Mouse (Mus musculus): Measurements from ENCODE around the gene BC005537. TPM values are rescaled to one million over a fixed set of nuclear protein-coding genes. Genes with fewer than 3 reads are reported as not detected.

BC005537 gene
- polyA plus RNA-seq, 1 experiment from 2014 or later: 9.4 TPM

GRCm38 (mm10) chr13:24859115-24859514 lies 57.7 kb downstream of the BC005537 start:
- peaks cover 24% of the 10 kb centered on the region for H3K4me1 ChIP-seq (ENCODE audit: control insufficient read depth, insufficient read depth, low read length)
- H3K9ac ChIP-seq (ENCODE audit: low read depth, low read length): no peak overlapping the region
- no peaks in the 10 kb centered on the region for H3K9me3 ChIP-seq (ENCODE audit: control insufficient read depth, low read length)
- no peak overlapping the region for H3K4me3 ChIP-seq (ENCODE audit: low read length)
- peak; percentile 64 for ATAC-seq
- no peaks in the 10 kb centered on the region for H3K27me3 ChIP-seq (replicated peaks; ENCODE audit: control insufficient read depth, insufficient read depth, low read length)
- H3K36me3 ChIP-seq (ENCODE audit: control insufficient read depth, insufficient read depth, low read length): no peaks in the 10 kb centered on the region
- H3K4me2 ChIP-seq (ENCODE audit: low read depth, low read length): no peak overlapping the region
- no peak overlapping the region for H3K27ac ChIP-seq (ENCODE audit: low read length)

- peak overlapping the region; percentile 73 for H3K27ac ChIP-seq (ENCODE audit: low read length)
- H3K9ac ChIP-seq (ENCODE audit: low read depth, low read length): no peak overlapping the region
- 65% methylated on average over 12 of the region's 12 CpGs for WGBS
- H3K9me3 ChIP-seq (ENCODE audit: control insufficient read depth, low read length): no peaks in the 10 kb centered on the region
- no peaks in the 10 kb centered on the region for H3K27me3 ChIP-seq (replicated peaks; ENCODE audit: control insufficient read depth, insufficient read depth, low read length)
- H3K4me2 ChIP-seq (ENCODE audit: low read depth, low read length): no peak overlapping the region
- no peak overlapping the region for H3K4me3 ChIP-seq (ENCODE audit: low read length)
- H3K36me3 ChIP-seq (ENCODE audit: control insufficient read depth, insufficient read depth, low read length): no peaks in the 10 kb centered on the region
- peaks cover 24% of the 10 kb centered on the region for H3K4me1 ChIP-seq (ENCODE audit: control insufficient read depth, insufficient read depth, low read length)
- ATAC-seq: peak; percentile 55
These were observed 59.6 kb downstream of the BC005537 start for GRCm38 (mm10) chr13:24861084-24861483.

GRCm38 (mm10) chr13:24862021-24862420 lies 60.6 kb downstream of the BC005537 start:
- Histone ChIP-seq H3K4me3 (ENCODE audit: low read length) (no peak overlapping the region), H3K27ac (ENCODE audit: low read length) (no peak overlapping the region), H3K4me2 (ENCODE audit: low read depth, low read length) (no peak overlapping the region), H3K27me3 (replicated peaks; ENCODE audit: control insufficient read depth, insufficient read depth, low read length) (no peaks in the 10 kb centered on the region), H3K36me3 (ENCODE audit: control insufficient read depth, insufficient read depth, low read length) (no peaks in the 10 kb centered on the region), H3K4me1 (ENCODE audit: control insufficient read depth, insufficient read depth, low read length) (peaks cover 25% of the 10 kb centered on the region), H3K9ac (ENCODE audit: low read depth, low read length) (no peak overlapping the region), H3K9me3 (ENCODE audit: control insufficient read depth, low read length) (no peaks in the 10 kb centered on the region)
- ATAC-seq: no peak
- WGBS: 55% methylated on average over 7 of the region's 7 CpGs

- Histone ChIP-seq H3K27me3 (replicated peaks; ENCODE audit: control insufficient read depth, insufficient read depth, low read length) (no peaks in the 10 kb centered on the region), H3K27ac (ENCODE audit: low read length) (no peak overlapping the region), H3K9me3 (ENCODE audit: control insufficient read depth, low read length) (no peaks in the 10 kb centered on the region), H3K4me3 (ENCODE audit: low read length) (no peak overlapping the region), H3K4me2 (ENCODE audit: low read depth, low read length) (no peak overlapping the region), H3K4me1 (ENCODE audit: control insufficient read depth, insufficient read depth, low read length) (peaks cover 21% of the 10 kb centered on the region), H3K9ac (ENCODE audit: low read depth, low read length) (no peak overlapping the region), H3K36me3 (ENCODE audit: control insufficient read depth, insufficient read depth, low read length) (no peaks in the 10 kb centered on the region)
- 71% methylated on average over 7 of the region's 7 CpGs for WGBS
- ATAC-seq: no peak
These were observed 61.1 kb downstream of the BC005537 start for GRCm38 (mm10) chr13:24862520-24862919.

Other genes starting within 250 kb of the BC005537 start
- 1.5 and 1.7 TPM in 2 replicates for gene Ripor2, start 219.5 kb upstream of the BC005537 start, polyA plus RNA-seq (2015; fragmentation: Nextera tagmentation; extraction: Ambion mirVana)
- gene Armh2, start 60.4 kb upstream of the BC005537 start, polyA plus RNA-seq (2015; fragmentation: Nextera tagmentation; extraction: Ambion mirVana): not detected in 2 replicates
- gene Gmnn, start 39.7 kb upstream of the BC005537 start, polyA plus RNA-seq (2015; fragmentation: Nextera tagmentation; extraction: Ambion mirVana): 81.9 and 90.3 TPM in 2 replicates
- 201 and 219 TPM in 2 replicates for gene Acot13, start 29.9 kb downstream of the BC005537 start, polyA plus RNA-seq (2015; fragmentation: Nextera tagmentation; extraction: Ambion mirVana)
- gene Tdp2, start 30.0 kb downstream of the BC005537 start, polyA plus RNA-seq (2015; fragmentation: Nextera tagmentation; extraction: Ambion mirVana): 52.8 TPM in 2 replicates
- 2.1 and 2.7 TPM in 2 replicates for gene D130043K22Rik, start 43.5 kb downstream of the BC005537 start, polyA plus RNA-seq (2015; fragmentation: Nextera tagmentation; extraction: Ambion mirVana)
- 8.1 TPM in 2 replicates for gene Aldh5a1, start 136.0 kb downstream of the BC005537 start, polyA plus RNA-seq (2015; fragmentation: Nextera tagmentation; extraction: Ambion mirVana)
- gene Gpld1, start 141.5 kb downstream of the BC005537 start, polyA plus RNA-seq (2015; fragmentation: Nextera tagmentation; extraction: Ambion mirVana): 2.0 and 2.4 TPM in 2 replicates
- 15.8 and 17.1 TPM in 2 replicates for gene Mrs2, start 218.7 kb downstream of the BC005537 start, polyA plus RNA-seq (2015; fragmentation: Nextera tagmentation; extraction: Ambion mirVana)

Data from intestine, embryonic 16.5 days (tissue).